Mouse (Mus musculus): Measurements from ENCODE around the gene Tpbgl.

The Tpbgl gene

DNA sequence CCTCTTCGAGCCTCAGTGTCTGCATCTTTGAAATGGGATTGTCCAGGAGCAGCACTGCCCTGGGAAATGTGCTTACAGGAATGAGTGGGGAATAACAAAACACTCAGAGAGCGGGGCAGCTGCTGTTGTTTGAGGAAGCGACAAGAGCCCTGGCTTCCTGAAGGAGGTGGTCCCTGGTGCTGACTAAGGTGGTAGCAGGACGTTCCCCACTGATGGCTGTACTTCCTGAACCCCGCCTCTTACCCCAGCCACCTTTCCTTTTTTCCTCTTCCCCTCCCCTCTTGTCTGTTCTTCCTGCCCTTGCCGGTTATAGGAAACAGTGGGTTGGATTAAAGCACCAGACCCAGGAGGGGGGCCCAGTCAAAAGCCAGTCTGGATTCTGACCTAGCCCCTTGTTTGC lies 46.7 kb downstream of the Tpbgl start:
- DNase-seq (ENCODE audit: low read depth), result no peak

- no peak for DNase-seq (ENCODE audit: low read depth)
These were observed 47.3 kb downstream of the Tpbgl start for GRCm38 (mm10) chr7:99579491-99580190.

- DNase-seq (ENCODE audit: low read depth), result no peak
These were observed 48.7 kb downstream of the Tpbgl start for GRCm38 (mm10) chr7:99578246-99578645.

Measured in induced T-regulatory cell, adult 2 months (primary cell).